Mouse (Mus musculus): ENCODE results near the gene Mrgprb1. TPM values are rescaled to one million over a fixed set of nuclear protein-coding genes. Genes with fewer than 3 reads are reported as not detected.
"Not testable (repeated sequence)": the region's sequence is repeated elsewhere in the genome, so short reads cannot be mapped to it uniquely, and the experiment has no call there.

Mrgprb1 gene
- under 1 TPM; 0.30 to 0.85 TPM for total RNA-seq (2021)
- long read RNA-seq, experiment 1: 0 reads
- long read RNA-seq, experiment 2: 0 reads

- no peak for DNase-seq (ENCODE audit: low spot score)
Observed at GRCm38 (mm10) chr7:48456242-48456641, at the start of gene Mrgprb1. Gene Mrgprb1, minus strand, starts transcription at chr7:48456342.

- DNase-seq (ENCODE audit: low spot score): no peak
Observed at GRCm38 (mm10) chr7:48499221-48499620, 43.1 kb upstream of the Mrgprb1 start, which contains the start of gene Mrgprx2. Gene Mrgprx2, minus strand, starts transcription at chr7:48499321.

- no peak for DNase-seq (ENCODE audit: low spot score)
Observed at GRCm38 (mm10) chr7:48436581-48436980, 19.6 kb downstream of the Mrgprb1 start.

- DNase-seq (ENCODE audit: low spot score): not testable (repeated sequence)
Observed at GRCm38 (mm10) chr7:48435936-48436335, 20.2 kb downstream of the Mrgprb1 start.

Other genes with a start within 250 kb of the Mrgprb1 start
- gene Mrgprb8, start 67.8 kb downstream of the Mrgprb1 start, total RNA-seq (2021): not detected
- gene Mrgprx2, start 43.0 kb upstream of the Mrgprb1 start, total RNA-seq (2021): under 1 TPM in 1 of 2 experiments, not detected in 1; 0.09 TPM
- under 1 TPM in 1 of 2 experiments, not detected in 1; 0.21 TPM for gene Mrgprb2, start 101.7 kb upstream of the Mrgprb1 start, total RNA-seq (2021)
- gene Mrgprb3, start 187.5 kb upstream of the Mrgprb1 start, total RNA-seq (2021): not detected